Mouse (Mus musculus) megakaryocyte, embryonic 14.5 days (primary cell): ENCODE data around the gene Cd40.

Experiments used
- FLI1 ChIP-seq: IDR thresholded peaks from 2 replicates; pipeline ENCODE4 v1.6.1; 2012; ENCODE audit warnings: low read length, inconsistent platforms, mixed read lengths
- GATA1 ChIP-seq: IDR thresholded peaks from 3 replicates; pipeline ENCODE4 v1.6.1; 2012; ENCODE audit warnings: mixed read lengths, low read length, inconsistent platforms, borderline replicate concordance

DNA sequence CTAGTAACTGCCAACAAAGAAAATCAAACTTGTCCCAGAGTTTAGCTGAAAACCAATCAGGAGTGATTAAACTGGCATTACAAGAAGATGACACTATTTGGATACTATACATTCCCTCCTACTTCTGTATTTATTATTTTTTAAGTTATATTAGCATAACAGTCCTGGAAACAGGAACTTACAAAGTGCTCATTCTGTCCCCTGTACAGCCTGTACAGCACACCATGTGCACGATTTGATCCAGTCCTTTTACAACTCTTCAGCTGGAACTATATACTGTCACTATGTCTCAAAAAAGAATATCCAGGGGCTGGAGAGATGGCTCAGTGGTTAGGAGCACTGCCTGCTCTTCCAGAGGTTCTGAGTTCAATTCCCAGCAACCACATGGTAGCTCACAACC, 28.3 kb upstream of the Cd40 start:
- no peak for TF ChIP-seq FLI1
- no peak for TF ChIP-seq GATA1
